Mouse (Mus musculus) embryo, embryonic 11.5 days (tissue): ENCODE measurements around the gene Prrxl1.

Source experiments
- DNase-seq: peaks from one replicate; pipeline ENCODE4 v3.0.0-alpha.2; 2012; ENCODE audit warnings: low read depth, low spot score

The Prrxl1 gene

DNA sequence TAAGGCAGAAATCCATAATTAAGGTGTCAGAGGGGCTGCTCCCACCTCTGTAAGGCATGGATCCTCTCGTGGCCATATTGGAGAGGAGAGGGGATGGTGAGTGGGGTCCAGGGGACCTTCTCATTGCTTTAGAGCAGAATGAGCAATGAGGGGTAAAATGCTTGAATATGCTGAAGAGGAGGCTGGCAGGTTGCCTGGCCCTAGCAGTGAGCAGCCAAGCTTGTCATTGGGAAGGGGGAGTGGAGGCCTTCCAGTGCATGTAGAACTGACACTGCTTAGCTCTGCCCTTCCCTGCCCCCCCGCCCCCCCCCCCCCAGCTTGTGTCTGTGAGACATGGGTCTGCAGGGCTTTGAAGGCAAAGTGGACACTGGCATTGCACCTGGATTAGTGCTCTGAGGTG is 28.1 kb downstream of the Prrxl1 start:
- no peak for DNase-seq

DNA sequence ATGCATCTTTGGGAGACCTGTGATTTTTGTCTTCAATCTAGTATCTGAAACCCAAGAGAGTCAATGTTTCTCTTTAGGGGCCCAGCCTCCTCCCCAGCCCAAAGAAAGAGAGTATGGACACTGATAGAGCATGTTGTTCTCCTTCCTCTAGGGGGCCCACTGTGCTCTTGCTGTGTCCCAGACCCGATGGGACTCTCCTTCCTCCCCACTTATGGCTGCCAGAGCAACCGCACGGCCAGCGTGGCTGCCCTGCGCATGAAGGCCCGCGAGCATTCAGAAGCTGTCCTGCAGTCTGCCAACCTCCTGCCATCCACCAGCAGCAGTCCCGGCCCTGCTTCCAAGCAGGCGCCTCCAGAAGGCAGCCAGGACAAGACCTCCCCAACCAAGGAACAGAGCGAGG is 29.4 kb downstream of the Prrxl1 start:
- no peak for DNase-seq

DNA sequence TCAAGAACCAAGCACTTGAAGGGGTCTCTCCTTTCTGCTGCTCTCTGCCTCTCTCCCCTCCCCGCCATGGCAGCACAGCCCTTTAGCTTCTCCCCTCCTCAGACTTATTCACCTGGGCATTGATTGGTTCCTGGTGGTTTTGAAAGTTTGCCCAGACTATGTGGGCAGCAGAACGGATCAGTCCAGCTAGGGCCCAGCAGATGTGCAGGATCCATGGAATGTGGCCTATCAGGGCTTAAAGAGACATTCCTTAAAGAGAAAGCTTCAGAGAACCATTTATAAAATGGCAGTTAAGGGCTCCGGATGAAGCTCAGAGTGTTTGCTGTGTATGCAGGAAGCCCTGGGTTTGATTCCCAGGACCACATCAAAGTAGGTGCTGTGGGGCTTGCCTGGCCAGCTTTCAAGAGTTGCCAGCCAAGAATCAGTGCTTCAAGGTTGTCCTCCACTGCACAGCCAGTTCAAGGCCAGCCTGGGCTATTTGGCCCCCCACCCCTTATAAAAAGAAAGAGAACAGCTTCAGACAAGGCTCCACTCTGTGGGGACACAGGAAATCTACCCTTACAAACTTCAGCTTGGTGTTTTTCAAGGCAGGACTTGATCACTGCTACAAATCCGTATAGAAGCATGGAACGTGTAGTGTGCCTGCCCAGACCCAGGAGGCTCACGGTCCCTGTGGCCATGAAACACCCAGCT is 33.8 kb downstream of the Prrxl1 start:
- DNase-seq = no peak

DNA sequence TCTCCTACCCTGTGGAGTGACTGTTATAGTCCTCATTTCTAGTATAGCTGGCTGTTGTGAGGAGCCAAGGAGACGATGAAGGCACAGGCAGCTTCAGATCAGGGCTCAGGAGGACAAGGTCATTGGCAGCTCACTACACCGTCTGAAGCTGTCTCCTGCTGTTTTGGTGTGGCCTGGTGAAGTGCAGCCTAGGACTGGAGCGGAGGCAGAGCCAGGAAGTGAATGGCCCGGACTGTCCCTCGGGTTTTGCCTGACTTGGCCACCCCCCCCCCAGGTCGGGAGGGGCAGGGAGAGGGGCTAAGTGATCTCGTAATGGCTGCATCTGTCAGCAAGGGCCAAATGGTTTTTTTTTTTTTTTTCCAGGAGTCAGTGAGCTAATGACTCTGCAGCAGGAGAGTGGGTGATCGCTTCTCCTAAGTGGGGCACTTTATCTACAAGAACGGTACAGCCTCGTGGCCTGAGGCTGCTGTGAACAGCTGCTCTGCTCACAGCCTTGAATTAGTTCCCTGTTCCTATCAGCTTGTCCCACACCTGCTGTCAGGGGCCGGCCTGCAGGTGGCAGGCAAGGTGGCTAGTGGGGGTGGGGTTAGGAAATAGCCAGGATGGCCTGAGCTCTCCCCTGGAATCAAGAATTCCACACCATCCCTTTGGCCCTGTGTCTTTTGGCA is 34.9 kb downstream of the Prrxl1 start:
- no peak for DNase-seq

DNA sequence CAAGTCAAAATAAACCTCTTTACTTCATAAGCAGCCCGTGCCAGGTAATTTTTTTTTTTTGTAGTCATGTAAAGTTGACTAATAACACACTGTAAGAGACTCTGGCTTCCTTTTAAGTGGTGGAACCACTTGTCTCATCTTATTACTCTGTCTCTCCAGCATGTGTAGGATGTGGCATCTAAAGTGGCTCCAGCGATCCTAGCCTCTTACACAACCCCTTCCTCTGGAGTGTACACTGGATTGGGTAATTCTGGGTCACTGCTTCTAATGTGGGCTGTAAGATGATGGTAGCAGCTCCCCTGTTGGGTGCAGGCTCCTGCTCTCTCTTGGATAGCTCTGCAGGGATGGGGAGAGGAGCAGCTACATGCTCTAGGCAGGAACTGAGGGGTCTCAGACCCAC is 39.3 kb downstream of the Prrxl1 start:
- DNase-seq = no peak

DNA sequence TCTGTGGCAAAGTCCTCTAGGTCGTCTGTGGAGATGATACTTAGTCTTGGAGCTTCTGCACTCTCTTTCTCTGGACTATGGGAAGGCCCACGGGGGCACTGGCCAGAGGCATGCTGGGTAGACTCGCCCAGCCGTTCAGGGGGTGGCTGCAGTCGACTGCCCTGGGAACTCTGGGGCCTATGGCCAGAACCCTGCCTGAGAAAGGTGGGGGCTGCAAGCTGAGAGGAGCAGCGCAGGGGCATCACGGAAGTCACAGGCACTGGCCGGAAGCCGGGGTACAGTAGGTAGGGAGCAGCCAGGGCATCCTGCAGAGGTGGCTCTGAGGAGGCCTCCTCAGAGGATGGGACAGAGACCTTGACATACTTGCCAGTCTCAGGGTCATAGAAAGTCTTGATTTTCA is 60.6 kb downstream of the Prrxl1 start:
- no peak for DNase-seq

DNA sequence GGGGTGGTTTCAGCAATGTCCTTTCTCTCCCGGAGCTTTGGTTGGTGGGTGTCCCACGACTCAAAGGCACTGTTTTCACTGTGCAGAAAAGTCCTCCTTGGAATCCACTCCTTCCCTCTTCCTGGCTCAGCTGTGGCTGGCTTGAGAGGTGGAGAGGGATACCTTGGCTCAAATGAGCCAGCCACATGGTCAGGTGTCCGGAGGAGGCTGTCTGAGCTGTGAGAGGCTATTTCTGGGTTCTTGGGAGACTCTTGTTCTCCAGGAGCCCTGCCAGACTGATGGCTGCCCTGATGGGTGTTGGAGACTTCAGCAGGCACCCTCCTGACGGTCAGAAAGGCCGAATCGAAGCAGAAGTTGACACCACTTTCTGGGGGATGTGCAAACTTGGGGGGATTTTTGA is 63.9 kb downstream of the Prrxl1 start:
- no peak for DNase-seq

DNA sequence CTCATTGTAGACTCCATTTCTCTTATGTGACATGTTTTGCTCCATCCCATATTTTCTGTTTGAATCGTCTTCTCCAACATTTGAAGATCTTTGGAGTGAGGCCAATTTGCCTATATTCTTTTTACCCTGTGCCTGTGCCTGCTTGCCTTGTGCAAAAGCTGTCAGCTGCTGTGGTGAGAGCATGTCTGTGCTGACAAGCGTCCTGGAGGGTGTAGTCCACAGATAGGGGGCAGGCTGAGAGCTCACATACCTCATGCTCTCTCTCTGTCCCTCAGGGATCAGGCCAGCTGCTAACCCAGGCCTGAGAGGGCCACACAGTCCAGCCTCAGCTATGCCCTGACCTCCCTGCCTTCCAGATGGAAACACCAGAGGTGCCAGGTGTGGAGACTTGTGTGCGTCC is 74.0 kb downstream of the Prrxl1 start:
- no peak for DNase-seq

DNA sequence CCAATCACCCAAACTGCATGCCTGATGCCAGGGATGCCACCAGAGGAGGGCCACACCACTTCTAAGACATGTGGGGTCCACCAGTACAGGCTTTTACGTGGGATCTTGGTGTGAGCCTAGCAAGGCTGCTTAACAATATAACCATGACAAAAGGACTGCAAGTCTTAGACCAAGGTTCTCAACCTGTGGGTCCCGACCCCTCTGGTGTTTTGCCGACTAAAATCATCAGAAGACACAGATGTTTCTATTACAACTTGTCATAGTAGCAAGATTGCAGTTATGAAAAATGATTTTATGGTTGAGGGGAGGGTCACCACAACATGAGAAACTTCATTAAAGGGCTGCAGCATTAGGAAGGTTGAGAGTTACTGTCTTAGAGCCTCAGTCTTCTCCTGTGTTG is 79.4 kb downstream of the Prrxl1 start:
- DNase-seq = no peak

DNA sequence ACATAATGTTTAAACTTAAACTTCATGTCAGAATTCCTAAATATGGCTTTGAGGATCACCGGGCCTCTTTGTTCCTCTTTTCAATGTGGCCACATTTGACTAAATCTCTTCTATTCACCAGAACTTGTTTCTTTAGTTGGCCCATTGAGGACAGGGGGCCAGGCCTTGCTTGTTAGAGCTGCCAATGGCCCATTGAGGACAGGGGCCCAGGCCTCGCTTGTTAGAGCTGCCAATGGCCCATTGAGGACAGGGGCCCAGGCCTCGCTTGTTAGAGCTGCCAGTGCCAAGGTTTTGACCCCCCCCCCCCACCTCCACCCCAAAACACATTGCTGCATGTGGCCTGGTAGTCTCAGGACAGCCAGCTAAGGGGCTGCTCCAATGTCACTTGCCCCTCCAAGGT is 82.4 kb downstream of the Prrxl1 start:
- no peak for DNase-seq

DNA sequence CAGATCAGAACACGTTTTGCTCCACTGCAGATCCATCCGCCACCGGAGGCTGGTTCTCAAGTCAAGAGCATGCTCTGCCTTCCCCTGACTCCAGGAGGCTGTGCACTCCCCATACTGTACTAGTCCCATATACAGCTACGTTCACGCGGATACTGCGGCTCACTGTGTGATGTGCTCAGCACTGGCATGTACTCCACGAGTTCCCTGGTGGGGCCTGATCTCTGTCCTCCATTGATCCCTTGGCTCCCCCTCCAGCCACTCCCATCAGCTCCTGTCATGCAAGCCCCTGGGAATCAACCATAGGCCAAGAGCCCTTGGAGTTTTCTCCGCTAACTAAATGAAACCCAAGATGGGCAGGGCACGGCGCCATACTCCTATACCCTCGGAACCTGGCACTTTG is 83.3 kb downstream of the Prrxl1 start:
- no peak for DNase-seq

DNA sequence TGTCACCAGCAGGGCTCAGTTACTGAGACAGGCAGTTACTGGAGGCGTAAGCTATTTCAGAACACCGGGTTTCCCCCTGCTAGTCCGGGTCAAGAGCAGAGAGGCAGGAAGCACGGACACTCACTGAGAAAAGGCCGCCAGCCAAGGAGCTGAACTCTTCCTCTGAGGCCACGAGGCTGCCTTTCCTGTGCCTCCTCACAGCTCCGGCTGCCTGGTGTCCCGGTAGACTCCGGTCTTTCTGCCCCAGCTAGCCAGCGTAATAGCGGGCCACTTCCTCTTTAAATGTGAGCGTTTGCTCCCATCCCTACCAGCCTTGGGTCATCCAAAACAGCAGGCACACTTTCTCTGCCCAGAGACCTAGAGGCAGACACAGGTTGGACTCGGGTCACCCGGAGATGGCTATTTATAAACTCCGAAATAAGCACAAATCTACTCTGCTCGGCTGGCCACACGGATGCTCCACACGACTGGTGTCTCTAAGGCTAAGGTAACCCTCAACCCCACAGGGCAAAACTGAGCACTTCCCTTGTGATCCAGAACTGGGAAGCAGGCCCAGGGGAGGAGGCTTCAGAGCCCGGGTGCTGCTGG is 84.1 kb downstream of the Prrxl1 start:
- no peak for DNase-seq

DNA sequence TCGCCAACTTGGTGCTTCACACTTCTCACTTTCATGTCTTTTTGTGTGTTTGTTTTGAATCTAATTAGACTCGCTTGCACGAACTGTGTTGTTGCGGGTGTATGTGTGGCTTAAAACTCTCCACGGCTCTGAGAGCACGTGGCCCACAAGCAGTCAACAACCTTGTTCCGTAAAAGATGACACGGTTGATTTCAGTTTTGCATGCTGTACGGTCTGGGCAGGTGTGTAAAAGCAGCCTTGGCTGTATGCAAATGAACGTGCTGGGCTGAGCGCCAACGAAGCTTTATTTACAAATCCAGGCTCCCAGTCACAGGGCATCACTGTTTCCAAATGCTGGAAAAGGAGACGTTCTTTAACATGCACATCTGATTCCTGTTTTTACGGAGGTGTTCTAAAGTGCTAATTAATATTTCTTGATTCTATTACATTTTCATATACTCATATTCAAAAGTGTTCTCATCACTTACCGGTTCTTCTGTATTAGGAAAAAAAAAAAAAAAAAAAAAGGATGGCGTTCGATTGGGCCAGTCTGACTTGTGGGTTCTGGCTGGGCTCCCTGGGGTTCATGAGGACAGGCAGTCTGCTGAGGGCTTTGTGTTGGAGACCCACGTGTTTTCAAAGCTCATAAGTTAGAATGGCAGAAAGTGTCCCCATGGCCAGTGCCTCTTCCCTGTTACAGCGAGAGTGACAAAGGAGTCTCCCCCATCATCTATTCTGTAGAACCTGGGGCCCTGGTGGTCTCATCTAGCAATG is 85.0 kb downstream of the Prrxl1 start:
- DNase-seq = no peak

DNA sequence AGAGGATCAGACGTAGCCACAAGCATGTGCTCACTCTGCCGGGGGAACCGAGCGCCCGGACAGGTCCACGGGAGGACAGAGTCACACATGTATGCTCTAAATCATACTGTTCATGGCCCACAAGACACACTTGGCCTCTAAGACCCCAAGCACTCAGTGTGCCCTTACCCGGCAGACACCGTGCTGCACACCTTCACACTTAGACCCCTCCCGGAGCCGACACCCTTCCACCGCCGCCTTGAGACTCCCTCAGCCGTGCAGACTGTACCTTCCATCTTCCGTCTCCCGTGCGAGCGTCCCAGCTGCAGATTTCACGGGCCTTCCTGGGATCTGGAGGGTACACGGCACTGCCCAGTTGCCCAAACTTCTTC is 85.5 kb downstream of the Prrxl1 start:
- no peak for DNase-seq

DNA sequence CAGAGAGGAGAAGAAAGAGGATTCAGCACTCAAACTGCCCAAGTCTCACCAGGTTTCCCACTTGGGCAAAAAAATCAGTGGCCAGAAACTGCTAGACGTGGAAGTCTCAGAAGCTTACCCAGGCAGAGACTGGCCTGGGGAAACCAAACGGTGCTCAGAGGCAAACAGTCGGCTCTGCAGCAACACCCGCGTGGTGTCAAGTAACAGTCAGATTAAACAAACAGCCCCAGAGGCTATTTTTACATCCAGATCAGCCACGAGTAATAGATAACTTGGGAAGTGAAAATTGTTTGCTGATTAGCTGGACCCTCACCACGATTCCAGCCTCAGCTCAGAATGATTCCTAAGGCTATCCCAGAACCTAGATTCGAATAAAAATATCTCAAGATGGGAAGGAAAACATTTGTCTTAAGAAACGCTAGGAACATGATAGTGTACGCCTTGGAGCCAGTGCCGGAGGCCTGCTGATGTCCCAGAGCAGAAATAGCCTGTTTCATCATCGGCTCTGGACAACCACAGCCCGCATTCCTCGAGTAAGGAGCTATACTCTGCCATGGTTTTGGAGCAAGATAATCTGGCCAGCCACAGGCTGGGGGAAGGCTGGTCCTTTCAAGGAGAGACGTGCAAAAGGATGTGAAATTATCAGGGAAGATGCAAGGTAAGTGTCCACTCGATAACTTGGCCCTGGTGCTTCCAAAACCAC is 86.1 kb downstream of the Prrxl1 start, which contains the start of gene 3425401B19Rik:
Gene 3425401B19Rik (minus strand): TSS at position 170 of the 703 bp plus-strand sequence.
- DNase-seq = no peak

DNA sequence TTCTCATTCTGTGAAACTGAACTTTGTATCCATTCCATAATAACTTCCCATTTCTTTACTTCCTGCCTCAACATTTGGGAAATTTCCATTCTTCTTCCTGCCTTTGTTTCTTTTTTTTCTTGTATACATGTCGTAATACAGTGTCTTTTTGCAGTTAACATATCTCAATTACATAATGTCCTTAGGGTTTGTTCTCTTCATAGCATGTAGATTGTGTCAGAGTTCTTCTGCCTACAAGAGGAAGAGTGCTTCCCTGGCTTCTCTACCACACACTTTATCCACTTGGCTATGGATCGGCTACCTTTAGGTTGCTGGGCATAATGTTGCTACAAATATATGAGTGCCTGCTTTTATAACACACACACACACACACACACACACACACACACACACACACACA is 96.7 kb downstream of the Prrxl1 start:
- no peak for DNase-seq

DNA sequence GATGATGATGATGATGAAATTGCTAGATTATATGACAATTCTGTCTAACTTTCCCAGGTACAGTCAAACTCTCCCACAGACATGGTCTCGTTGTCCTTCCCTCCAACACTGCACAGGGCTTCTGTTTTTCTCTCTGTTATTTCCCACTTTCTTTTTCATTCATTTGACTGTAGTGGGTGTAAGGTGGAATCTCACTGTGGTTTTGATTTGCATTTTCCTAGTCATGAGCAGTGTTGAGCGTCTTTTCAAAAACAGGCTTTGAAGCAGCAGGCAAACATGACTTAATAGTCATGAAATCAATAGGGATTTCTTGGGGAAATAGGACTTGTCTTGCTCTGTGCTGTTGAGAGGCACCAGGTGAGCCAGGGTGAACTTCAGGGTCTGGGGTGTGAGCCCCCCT is 97.1 kb downstream of the Prrxl1 start:
- no peak for DNase-seq

DNA sequence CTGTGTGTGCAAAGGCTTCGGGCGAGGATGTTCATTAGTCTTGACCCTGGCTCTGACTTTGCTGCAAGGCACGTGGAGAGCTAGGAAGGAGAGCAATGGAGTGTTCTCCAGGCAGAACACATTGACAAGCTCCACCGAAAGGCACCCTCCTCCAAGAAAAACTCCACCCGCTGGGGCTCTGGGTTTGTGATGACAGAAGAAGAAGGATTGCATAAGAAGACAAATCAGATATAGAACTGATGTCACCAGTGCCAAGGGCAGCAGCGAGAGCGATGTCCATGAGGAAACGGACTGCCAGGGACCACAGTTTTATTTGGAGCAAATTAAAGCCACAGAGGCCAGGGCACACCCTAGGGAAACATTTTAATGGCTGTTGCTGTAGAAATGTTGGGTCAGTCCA is 98.6 kb downstream of the Prrxl1 start:
- DNase-seq = no peak

DNA sequence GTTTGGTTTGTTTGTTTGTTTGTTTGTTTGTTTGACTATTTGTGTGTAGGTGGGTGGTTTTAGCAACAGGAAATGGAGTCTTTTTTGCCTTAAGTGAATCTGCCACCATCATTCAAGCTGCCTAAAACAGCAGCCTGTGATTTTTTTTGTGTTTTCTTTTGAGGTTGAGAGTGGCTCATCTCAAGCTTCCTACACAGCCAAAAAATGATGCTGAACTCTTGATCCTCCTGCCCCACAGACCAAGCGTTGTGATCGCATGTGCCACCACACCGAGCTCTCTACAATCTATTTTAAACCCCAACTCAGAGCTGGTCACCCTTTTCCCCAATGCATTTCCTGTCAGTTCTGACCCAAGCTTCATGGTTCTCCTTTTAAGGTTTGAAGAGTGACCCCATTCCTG is 99.3 kb downstream of the Prrxl1 start:
- no peak for DNase-seq
